Mouse (Mus musculus) layer of hippocampus, postnatal 36 days (tissue): Measurements from ENCODE around the gene Tmem204. TPM values are rescaled to one million over a fixed set of nuclear protein-coding genes. Genes with fewer than 3 reads are reported as not detected.

Experiments
- DNase-seq, 2 experiments: peaks; one replicate each; pipeline ENCODE4 v3.0.0; 2022
- total RNA-seq, 2 experiments: library from RNA; stranded (reverse); gene quantifications; 2 replicates each; pipeline ENCODE4 v1.2.3; 2021

The Tmem204 gene
- total RNA-seq, 2 experiments from 2014 or later, result 7.7 to 8.2 TPM

DNA sequence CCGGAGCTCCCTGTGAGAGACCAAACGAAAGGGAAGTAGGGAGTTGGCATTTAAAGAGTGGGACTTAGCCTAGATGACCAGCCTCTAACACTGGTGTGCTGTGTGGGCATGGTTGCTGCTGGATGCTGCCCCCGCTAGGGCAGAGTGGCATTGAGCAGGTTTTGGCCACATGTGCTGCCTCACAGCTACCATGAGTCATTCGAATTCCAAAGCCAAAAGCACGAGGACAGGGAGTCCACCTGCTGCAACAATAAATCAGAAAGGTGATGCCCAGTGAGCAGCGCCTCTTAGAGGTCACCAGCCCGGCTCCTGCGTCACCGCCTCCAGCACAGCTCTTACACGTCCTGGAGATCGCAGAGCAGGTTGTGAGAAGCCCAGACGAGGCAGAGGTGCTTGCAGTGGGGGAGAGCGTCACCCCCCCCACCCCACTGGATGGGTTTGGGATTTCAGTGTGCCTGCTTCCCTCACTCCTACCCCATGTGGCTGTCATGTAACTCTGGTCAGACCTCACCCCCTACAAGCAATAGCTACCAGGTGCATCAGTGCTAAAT, 1.5 kb upstream of the Tmem204 start:
- DNase-seq, result no peak

DNA sequence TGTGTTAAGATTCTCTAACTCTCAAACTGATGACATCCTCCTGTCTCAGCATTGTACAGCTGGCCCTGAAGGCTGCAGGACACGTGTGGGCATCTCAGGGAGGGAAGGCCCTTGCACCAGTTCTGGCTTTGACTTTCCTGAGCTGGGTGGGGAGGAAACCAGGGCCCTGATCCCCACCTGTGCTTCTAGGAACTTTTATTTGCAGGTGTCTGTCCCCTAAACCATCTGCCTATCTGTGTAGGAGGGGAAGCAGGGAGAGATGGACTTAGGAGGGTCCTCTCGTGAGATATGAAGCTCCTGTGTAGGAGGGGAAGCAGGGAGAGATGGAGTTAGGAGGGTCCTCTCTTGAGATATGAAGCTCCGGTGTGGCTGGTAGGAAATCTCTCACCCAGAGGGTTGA, 504 bp downstream of the Tmem204 start:
- DNase-seq, result no peak

DNA sequence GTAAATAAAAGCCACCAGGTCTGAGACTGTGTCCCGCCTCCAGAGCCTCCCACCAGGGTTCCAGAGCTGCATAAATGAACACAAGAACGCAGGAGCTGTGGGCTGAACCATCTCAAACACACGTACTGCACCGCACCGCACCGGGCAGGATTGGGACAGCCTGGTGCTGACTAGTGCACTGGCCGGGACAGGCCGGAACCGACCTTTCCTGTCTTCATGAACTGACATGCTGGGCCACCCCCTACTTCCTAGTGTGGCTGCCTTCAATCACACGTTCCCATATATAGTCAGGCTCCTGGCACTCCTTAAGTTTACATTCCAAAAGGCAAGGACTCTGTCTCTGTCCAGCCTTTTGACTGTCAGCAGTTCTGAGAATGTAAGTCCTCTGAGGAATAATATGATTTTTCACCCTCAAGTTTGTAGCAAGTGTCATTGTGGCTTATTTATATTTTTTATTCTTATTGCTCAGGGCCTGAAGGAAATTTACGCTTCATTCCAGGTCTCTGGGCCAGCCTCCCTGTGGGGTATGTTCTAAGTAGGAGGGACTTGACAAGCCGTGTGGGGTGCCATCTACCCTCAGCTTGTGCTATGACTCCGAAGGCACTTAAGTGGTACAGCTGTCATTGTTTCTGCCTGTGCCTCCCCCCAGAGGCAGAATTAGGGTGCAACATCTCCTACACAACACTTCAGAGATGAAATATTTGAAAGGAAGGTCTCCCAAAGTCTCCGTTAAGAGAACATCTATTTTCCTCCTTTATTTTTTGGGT, 1.1 kb downstream of the Tmem204 start:
- DNase-seq, result no peak

DNA sequence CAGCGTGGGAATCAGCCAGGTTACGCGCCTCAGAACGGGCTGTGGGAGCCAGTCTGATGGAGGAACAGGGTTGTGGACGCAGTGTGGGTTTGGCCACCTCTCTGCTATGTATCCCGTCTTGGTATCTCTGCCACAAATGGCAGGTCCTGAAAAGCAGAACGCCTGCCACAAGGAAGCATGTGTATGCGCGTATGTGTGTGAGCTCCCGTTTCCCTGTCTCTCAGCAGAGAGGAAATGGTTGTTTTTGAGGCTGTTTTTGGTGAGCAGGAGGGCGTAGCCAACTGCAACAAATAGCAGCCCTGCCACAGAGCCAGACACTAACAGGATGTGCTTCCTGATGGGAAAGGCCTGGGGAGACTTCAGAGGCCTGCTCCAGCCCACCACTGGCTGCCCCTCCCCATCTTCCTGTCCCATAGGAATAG, 2.4 kb downstream of the Tmem204 start:
- no peak for DNase-seq

DNA sequence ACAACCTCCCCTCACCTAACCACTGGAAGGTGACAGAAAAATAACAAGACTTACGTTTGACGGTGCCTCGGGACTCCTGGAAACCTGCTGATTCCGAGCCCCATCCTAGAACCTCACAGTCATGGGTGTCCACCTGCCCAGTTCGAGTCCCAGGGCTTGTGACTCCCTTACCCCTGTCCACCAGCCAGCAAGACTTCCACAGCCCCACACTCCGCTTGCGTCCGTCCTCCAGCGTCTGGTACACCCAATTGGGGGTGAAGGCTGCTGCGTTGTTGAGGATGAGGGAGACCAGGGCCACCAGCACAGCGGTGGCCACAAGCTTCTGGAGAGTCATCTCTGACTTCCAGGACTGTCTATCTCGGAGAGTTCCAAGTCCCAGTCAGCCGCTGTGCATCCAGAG, 3.2 kb downstream of the Tmem204 start:
- DNase-seq, result no peak

DNA sequence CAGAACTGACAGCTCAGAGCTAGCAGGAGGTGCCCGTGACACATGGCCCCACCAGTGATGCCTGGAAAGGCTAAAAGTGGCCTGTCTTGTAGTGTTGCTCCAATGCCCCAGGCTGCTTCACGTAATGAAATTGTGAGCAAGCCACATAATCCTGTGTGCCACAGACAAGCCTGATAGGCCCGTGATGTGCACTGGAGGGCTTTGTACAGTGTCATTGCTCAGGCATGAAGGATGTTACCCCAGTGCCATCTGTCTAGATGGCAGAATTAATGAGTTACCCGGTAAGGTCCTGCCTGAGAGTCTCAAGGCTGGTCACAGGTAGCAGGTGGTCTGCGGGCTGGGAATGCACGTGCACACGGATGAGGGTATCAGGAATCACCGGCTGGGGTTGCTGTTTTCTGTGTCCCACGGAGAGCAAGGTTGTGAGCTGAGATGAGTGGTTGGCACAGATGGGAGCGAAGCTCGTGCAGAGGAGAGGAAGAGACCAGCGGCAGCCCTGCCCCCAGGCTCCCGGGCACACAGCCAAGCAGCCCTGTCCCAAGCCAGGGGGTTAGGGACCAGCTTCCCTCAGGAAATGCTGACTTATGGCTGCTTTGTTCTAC, 5.5 kb downstream of the Tmem204 start:
- peak; percentile 58 to 62 for DNase-seq

DNA sequence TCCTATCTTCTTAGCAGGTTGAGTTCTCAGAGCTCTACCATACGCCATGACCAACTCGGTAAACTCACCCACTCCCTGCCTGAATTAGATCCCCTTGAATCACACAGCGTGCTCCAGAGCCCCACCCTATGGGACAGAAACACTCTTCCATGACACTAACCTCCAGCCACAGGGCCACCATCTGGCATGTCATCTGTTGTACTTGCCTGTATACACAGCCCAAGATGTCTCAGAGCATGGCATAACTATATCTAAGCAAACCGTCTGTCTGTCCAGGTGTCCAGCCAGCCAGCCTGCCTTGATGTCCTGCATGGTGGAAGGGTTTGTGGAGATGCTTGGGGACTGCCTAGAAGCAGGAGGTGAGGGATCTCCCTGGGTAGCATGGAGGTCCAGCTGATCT, 6.5 kb downstream of the Tmem204 start:
- no peak for DNase-seq

DNA sequence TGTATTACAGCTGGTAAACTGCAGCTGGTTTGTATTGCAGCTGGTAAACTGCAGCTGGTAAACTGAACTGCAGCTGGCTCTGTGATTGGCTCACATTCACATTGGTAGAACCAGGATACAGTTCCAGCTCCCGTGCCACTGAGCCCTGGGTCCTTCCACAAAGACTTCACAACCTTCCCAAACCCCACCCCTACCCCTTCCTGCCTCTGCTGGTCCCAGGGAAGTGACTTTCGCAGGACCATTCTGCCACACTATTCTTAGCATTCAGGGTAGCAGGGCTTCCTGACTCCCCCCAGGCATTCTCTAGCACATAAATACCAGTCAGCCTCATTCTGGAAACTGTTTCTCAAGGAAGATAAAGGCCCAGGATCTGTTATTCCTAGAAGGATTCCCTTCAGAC, 14.7 kb downstream of the Tmem204 start:
- DNase-seq, result no peak

DNA sequence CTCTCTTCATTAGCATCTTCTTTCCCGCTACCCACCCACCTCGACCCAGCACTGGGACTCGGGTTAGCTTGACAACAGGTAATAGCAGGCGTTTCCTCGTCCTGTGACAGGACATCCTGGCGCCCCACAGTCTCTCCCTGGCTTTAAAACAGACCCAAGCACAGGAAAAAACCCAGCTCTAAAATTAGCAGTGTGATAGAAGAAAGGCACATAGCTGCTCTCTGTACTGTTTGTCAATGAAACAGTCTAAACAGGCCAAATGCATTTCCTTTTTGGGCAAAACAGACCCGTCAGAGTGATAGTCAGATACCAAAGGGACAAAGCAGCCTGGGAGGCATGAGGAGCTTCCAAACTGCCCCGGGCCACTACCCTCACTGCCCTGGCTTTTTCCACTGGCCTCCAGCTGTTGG, 15.9 kb downstream of the Tmem204 start:
- no peak for DNase-seq

DNA sequence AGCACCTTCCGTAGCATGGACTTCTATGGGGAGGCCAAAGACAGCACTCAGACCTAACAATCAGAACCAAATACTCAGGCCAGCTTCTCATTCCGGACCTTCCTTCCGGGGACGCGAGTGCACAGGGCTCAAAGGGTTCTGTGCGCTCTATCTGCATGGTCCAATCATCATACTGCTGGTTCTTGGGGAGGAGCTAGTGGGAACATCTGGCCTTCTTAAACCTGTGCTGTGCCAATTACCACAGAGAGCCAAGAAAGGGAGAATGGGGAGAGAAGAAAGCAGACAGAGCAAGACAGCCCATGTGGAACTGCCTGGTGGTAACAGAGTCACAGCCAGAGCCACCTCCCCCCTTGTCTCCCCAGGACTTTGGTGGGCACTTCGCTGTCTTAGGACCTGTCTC, 16.8 kb downstream of the Tmem204 start:
- no peak for DNase-seq

DNA sequence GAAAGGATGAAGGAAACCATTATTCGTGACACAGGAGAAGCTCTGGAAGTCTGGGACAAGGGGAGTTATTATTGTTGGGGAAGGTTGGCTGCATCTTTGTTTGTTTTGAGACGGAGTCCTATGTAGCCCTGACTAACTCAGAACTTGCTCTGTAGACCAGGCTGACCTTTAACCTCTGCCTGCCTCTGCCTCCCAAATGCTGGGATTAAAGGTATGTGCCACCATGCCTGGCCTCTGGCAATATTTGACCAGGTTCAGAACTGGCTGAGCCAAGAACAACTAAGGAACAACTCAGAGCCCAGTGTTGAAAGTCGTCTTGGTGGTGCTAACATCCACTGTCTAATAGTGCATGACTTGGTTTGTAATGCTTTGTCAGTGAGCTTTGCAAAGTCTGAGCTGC, 18.2 kb downstream of the Tmem204 start:
- DNase-seq, result no peak

DNA sequence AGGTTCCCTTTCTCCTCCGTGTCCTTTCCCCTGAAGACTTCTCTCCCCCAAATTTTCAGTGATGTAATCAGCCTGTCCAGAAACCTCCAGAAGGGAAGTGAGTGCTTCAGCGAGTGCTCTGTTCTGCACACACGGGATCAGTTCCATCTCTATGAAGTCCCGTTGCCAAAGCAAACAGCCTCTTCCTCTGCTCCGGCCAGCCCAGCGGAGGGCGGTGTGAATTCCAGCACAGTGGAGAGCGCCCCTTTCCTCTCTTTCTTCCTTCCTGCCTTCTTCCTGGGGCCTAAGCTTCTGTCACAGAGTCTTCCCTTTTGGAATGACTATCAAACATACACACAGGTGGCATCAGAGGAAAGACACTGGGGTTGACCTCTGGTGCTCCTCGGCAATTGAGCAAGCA, 19.0 kb downstream of the Tmem204 start:
- DNase-seq, result no peak

DNA sequence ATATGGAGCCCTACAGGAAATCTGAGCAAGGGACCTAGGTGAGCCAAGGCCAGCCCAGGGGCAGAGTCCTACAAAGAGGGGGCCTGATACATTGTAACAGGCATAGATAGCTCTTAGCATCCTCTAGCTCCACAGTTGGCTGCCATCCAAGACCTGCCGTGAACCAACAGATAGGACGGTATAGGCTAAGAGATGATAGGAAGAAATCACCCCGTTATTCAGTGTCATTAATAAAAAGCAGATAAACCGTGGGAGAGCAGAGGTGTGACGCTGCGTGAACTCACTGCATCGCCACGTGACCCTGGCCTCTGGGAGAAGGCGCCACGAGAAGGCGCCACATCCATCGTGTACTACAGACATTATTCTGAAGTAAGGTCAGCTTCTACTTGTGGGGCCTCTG, 19.5 kb downstream of the Tmem204 start:
- DNase-seq, result no peak

DNA sequence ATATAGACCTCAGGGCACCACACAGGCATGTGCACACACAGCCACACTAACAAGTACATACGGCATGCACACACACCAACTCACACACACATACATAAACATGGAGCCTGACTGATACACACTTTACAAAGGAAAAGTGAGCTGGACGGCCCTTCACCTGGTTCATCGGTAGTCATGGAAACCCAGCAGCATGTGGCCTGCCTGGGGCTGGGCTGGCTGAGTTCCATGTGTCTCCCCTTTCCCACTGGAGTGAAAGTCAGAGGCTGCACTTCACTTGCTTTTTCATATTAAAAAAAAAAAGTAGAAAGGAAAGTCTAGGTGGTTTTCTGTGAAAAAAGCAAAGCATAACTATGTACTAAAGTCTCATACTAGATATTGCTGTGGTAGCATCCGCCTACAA, 20.1 kb downstream of the Tmem204 start:
- no peak for DNase-seq

DNA sequence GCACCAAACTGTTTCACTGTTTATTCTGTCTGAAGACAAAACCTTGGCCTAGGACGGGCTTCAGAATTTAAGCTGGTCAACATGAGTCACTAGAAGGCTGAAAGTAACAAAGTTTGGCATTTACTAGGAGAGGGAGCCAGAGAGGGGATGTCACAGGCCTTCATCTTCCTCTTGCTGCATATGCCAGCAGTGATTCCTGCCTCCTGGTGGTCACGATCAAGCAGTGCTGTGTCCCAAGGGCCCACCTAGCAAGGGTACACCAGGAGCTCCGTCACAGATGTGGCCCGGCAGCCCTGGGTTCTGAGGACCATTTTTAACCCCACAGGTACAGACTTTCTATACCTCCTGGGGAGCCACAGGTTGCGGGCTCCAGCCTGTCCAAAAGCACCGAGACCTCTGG, 26.4 kb downstream of the Tmem204 start:
- DNase-seq, result no peak

DNA sequence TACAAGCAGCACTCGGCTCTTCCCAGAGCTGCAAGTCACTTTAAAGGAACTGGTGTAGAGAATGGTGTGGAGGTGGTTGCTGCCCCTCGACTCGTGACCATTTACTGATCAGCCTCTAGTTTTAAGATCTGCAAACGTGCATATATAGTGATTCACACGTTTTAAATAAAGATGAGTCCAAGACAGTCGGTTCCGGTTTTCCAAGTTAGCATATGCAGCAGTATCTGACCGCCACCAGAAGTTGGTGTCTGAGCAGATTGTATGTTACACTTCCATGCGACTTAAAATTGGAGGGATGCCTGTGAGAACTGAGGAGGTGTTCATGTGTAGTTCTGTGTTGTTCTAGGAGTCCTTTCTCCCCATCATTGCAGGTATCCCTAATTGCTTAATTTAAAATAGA, 30.1 kb downstream of the Tmem204 start:
- DNase-seq, result no peak

DNA sequence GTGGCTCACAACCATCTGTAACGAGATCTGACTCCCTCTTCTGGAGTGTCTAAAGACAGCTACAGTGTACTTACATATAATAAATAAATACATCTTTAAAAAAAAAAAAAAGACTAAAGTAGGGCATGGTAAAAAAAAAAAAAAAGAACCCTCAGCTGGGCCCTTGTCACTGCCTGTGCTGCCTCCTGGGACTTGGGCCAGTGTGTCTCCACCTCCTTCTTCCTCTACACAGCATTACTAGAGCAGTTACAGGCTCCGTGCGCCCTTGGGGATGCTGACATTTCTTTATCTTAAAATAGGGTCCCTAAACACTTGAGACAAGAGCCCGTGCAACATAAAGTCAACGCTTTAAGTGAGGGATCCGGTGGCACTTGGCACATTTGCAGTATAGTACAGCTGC, 36.2 kb downstream of the Tmem204 start:
- DNase-seq, result no peak

DNA sequence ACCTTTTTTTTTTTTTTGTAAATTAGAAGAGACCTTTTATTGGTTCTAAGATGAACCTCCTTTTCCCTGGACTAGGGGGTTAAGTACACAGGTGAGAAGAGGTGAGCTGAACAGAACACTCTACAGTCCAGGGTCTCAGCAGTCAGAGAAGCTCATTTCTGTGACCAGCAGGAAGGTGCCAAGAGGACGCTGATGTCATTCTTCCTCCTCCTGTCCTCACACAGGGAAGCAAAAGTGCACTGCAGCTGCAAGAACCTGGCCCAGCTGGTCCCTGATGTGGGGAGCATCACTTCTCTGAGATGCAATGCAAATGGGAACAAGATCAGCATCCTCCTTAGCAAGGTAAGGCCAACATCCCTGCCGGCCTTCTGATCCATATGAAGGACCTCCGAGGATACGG, 38.1 kb downstream of the Tmem204 start:
- DNase-seq, result no peak

DNA sequence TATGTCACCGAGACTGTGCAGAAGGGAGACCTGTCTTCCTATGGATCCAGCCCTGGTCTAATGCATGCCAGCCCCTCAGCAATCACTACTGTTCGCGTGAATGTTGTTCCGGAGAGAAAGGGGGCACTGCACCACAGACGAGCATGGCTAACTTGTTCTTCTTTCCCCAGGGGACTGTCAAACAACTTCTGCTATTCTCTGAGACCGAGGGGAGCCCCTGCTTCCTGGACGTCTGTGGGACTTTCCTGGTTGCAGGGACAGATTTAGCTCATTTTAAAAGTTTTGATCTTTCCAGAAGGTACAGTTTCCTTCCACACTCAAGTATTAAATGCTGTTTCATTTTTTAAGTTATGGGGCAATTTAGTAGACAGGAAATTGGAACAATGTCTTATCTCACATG, 38.5 kb downstream of the Tmem204 start:
- DNase-seq, result no peak

DNA sequence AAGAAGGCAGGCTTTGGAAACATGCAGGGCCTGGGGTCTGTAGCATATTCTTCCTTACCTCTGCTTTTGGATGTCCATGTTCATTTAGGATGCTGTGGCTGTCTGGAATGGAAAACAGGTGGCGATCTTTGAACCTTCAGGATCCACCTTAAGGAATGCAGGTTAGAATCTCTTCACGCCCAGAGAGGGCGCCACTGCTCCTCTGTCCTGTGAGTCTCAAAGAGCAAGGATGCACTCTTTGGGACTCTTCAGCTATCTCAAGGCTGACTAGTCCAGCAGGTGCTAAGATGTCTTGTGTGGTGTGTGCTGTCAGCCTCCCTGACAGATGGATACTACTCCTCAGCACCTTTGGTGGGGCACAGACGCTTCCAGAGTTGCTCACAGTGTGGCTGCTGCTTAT, 47.2 kb downstream of the Tmem204 start:
- no peak for DNase-seq

DNA sequence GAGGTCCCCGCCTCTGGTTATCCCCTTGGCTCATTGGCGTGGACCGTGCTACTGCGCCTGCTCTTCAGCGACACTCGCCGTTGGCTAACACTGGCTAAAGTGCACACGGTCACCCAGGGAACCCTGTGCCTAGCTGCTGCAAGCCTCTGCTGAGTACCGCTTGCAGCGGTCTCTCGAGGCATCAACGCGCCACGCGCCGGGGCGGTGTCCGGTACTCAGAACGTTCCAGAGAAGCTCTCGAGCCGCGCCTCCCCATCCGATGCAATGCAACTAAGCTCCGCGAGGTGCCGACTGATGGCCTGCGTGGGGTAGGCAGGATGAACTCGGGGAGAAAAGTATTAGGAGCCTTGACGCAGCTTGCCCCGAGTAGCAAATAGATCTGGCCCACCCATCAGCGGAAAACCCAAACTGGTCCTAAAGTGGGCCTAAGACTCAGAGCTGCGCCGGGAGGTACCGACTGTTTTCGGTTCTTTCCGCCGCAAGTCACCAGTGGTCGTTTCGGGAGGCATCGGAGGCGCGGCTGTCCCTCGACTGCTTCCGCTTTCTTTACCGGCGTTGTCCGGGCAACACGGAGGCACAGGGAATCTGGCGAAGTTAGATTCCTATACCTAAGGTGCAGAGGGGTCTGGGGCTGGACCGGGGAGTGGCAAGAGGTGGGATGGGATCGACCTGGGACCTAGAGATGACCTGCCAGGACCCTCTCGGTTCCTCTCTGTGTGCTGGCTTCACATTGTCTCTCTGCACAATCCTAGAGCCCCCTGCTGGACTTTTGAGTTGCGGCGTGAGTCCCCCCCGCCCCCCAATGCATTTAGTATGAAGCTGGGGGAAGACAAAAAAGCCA, 66.9 kb downstream of the Tmem204 start:
- DNase-seq, result peak; percentile 75 to 83

DNA sequence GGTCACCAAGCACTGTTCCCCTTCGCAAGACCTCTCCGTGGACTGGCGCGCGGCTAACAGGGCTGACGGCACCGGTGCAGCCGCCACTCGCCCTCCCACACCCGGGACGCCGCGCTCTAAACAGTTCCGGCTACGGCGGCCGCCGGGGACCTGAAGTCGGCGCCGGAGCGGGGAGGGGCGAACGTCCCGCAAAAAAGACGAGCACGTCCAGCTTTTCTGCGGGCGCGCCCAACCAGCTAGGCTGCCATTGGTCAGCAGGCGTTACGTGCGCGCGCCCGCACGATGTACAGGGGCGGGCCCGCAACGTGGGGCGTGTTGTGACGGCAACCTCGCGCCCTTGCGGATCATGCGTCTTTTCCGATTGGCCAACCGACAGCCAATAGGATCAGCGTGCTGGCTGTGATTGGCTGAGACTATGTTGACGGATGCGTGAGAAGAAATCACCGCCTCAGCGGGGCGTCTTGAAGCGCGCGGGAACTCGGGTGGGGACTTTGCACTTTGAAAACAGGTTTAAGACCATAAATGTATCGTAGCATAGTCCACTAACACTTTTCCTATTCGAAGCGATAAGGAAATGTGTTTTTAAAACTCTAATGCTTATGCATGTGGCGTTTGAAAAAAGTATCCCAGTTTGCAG, 67.6 kb downstream of the Tmem204 start, which contains the start of the genes Cramp1l and Ift140:
TSS of gene Cramp1l (minus strand) at position 134 of the 637 bp plus-strand sequence.
TSS of gene Ift140 (plus strand) at position 431 of the 637 bp plus-strand sequence.
- DNase-seq, result peak; percentile 98 to 99
